Mouse (Mus musculus): ENCODE data around the gene Cd5. TPM values are rescaled to one million over a fixed set of nuclear protein-coding genes. Genes with fewer than 3 reads are reported as not detected.

Gene Cd5
- polyA plus RNA-seq, 1 experiment from 2014 or later, result not detected

- Histone ChIP-seq H3K4me2 (no peak overlapping the region), H3K9ac (no peak overlapping the region), H3K4me3 (replicated peaks) (no peak overlapping the region), H3K4me1 (replicated peaks) (no peaks in the 10 kb centered on the region), H3K27ac (replicated peaks) (no peak overlapping the region), H3K9me3 (replicated peaks) (no peaks in the 10 kb centered on the region), H3K36me3 (replicated peaks) (no peaks in the 10 kb centered on the region), H3K27me3 (no peaks in the 10 kb centered on the region)
- 64% methylated on average over 7 of the region's 7 CpGs for WGBS (ENCODE audit: insufficient replicate concordance)
- no peak for ATAC-seq (ENCODE audit: insufficient read depth)
Observed at GRCm38 (mm10) chr19:10771995-10772394, 33.2 kb upstream of the Cd5 start.

GRCm38 (mm10) chr19:10769429-10770195 is 30.8 kb upstream of the Cd5 start:
- no peak overlapping the region for H3K27ac ChIP-seq (replicated peaks)
- no peak overlapping the region for H3K9ac ChIP-seq
- no peaks in the 10 kb centered on the region for H3K4me1 ChIP-seq (replicated peaks)
- H3K4me2 ChIP-seq, result no peak overlapping the region
- H3K9me3 ChIP-seq (replicated peaks), result no peaks in the 10 kb centered on the region
- H3K27me3 ChIP-seq, result no peaks in the 10 kb centered on the region
- 47% methylated on average over 12 of the region's 12 CpGs for WGBS (ENCODE audit: insufficient replicate concordance)
- H3K4me3 ChIP-seq (replicated peaks), result no peak overlapping the region
- no peak for ATAC-seq (ENCODE audit: insufficient read depth)
- no peaks in the 10 kb centered on the region for H3K36me3 ChIP-seq (replicated peaks)

GRCm38 (mm10) chr19:10768694-10769428 is 30.1 kb upstream of the Cd5 start:
- no peak overlapping the region for H3K4me3 ChIP-seq (replicated peaks)
- H3K4me2 ChIP-seq, result no peak overlapping the region
- H3K4me1 ChIP-seq (replicated peaks), result no peaks in the 10 kb centered on the region
- H3K36me3 ChIP-seq (replicated peaks), result no peaks in the 10 kb centered on the region
- H3K9ac ChIP-seq, result no peak overlapping the region
- no peaks in the 10 kb centered on the region for H3K27me3 ChIP-seq
- no peaks in the 10 kb centered on the region for H3K9me3 ChIP-seq (replicated peaks)
- H3K27ac ChIP-seq (replicated peaks), result no peak overlapping the region
- WGBS (ENCODE audit: insufficient replicate concordance), result 56% methylated on average over 6 of the region's 6 CpGs
- ATAC-seq (ENCODE audit: insufficient read depth), result no peak

DNA sequence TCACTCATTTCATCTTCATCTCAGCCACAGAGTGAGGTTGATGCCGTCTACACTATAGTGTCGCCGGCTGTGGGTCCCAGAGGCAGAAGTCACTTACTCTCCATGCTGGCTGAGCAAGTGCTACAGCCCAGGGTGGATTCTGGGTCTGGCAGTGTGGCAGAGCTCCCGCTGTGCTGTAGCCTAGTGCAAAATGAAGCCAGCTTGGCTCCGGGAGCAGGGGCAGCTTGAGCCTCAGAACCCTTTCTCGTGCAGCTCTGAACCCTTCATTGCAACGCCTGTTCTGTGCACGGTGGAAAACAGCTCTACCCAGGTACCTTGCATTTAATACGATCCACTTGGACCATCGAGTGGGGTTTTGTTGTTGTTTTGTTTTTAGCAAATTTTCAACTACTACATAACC is 28.8 kb upstream of the Cd5 start:
- Histone ChIP-seq H3K27me3 (no peaks in the 10 kb centered on the region), H3K36me3 (replicated peaks) (no peaks in the 10 kb centered on the region), H3K4me1 (replicated peaks) (no peaks in the 10 kb centered on the region), H3K4me3 (replicated peaks) (no peak overlapping the region), H3K9me3 (replicated peaks) (no peaks in the 10 kb centered on the region), H3K4me2 (no peak overlapping the region), H3K27ac (replicated peaks) (no peak overlapping the region), H3K9ac (no peak overlapping the region)
- no peak for ATAC-seq (ENCODE audit: insufficient read depth)
- WGBS (ENCODE audit: insufficient replicate concordance), result 70% methylated on average over 10 of the region's 10 CpGs

DNA sequence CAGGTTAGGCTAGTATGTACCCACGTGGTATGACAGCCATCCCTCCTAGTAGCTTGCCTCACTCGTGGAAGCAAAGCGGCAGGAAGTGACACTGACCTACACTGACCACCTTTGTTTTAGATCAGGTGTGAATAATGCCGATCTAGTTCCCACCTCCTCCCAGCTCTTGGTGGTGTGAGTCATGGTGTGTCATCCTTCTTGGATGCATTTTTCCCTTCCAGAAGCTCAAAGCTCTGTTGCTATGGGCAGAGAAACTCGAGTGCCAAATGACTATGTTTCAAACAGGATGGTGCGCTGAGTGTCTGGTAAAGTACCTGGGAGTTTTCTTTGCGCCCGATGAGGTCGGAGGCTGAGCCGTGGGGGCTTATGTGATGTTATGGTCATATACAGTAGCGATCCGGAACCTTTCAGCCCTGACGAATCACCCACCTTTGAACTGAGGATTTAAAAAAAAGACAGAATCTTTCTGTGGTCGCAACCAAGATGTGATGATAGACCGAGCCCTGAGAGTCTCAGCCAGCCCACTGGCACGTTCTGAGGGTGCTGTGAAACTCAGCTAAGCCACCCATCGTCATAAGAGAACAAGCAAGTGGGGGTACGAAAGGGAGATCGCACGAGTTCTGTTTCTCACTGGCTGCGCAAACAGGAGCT is 24.7 kb upstream of the Cd5 start:
- no peaks in the 10 kb centered on the region for H3K9me3 ChIP-seq (replicated peaks)
- ATAC-seq (ENCODE audit: insufficient read depth), result no peak
- no peaks in the 10 kb centered on the region for H3K36me3 ChIP-seq (replicated peaks)
- no peaks in the 10 kb centered on the region for H3K27me3 ChIP-seq
- H3K4me1 ChIP-seq (replicated peaks), result no peaks in the 10 kb centered on the region
- H3K4me3 ChIP-seq (replicated peaks), result no peak overlapping the region
- H3K27ac ChIP-seq (replicated peaks), result no peak overlapping the region
- no peak overlapping the region for H3K4me2 ChIP-seq
- no peak overlapping the region for H3K9ac ChIP-seq
- 66% methylated on average over 21 of the region's 21 CpGs for WGBS (ENCODE audit: insufficient replicate concordance)

DNA sequence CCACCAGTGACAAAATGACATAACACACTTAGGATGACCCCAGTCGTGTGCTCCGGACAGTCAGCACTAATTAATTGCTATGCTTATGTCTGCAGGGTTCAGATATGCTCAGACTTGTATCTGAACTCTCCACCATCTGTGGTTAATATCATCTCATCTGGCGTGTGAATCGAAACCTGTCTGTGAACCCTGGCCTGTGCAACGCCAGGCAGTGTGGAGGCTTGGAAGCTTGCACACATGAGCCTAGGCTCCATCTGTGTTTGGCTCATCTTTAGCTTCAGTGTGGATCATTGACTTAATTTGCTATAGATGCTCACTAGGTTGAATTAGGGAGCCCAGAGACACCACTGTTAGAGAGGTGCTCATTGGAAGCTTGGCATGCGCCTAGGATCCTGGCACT is 23.7 kb upstream of the Cd5 start:
- Histone ChIP-seq H3K4me2 (no peak overlapping the region), H3K9ac (no peak overlapping the region), H3K4me3 (replicated peaks) (no peak overlapping the region), H3K36me3 (replicated peaks) (no peaks in the 10 kb centered on the region), H3K9me3 (replicated peaks) (no peaks in the 10 kb centered on the region), H3K27me3 (no peaks in the 10 kb centered on the region), H3K4me1 (replicated peaks) (no peaks in the 10 kb centered on the region), H3K27ac (replicated peaks) (no peak overlapping the region)
- no peak for ATAC-seq (ENCODE audit: insufficient read depth)
- WGBS (ENCODE audit: insufficient replicate concordance), result 51% methylated on average over 6 of the region's 6 CpGs

DNA sequence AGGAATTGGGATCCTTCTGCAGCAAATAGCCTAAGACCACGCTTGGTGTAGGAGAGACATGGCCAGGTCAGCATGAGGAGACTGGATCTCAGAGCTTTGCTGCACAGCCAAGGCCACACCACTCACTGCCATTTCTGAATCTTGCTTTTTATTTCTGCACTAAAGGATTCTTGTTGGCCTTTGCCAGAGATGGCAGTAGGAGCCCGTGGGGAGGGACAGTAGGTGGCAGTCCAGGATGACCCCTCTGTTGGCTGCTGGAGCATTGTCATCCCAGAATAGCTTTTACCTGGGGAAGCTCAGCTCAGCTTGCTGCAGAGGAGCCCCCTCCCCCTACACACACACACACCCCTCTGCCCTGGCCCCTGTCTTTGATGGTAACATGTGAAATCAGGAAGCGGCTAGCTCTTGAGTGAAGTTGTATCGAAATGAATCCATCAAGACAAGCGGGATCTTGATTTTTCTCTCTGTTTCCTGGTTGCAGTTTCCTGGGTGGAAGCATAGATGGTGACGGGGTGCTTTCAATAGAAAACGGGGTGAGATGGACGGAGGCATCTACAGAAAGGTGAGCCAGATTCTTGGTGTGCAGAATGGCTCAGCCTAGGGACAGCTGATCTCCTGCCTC is 23.1 kb upstream of the Cd5 start:
- Histone ChIP-seq H3K4me3 (replicated peaks) (no peak overlapping the region), H3K4me2 (no peak overlapping the region), H3K9ac (no peak overlapping the region), H3K27me3 (no peaks in the 10 kb centered on the region), H3K27ac (replicated peaks) (no peak overlapping the region), H3K4me1 (replicated peaks) (no peaks in the 10 kb centered on the region), H3K36me3 (replicated peaks) (no peaks in the 10 kb centered on the region), H3K9me3 (replicated peaks) (no peaks in the 10 kb centered on the region)
- WGBS (ENCODE audit: insufficient replicate concordance), result 58% methylated on average over 8 of the region's 8 CpGs
- ATAC-seq (ENCODE audit: insufficient read depth), result no peak

DNA sequence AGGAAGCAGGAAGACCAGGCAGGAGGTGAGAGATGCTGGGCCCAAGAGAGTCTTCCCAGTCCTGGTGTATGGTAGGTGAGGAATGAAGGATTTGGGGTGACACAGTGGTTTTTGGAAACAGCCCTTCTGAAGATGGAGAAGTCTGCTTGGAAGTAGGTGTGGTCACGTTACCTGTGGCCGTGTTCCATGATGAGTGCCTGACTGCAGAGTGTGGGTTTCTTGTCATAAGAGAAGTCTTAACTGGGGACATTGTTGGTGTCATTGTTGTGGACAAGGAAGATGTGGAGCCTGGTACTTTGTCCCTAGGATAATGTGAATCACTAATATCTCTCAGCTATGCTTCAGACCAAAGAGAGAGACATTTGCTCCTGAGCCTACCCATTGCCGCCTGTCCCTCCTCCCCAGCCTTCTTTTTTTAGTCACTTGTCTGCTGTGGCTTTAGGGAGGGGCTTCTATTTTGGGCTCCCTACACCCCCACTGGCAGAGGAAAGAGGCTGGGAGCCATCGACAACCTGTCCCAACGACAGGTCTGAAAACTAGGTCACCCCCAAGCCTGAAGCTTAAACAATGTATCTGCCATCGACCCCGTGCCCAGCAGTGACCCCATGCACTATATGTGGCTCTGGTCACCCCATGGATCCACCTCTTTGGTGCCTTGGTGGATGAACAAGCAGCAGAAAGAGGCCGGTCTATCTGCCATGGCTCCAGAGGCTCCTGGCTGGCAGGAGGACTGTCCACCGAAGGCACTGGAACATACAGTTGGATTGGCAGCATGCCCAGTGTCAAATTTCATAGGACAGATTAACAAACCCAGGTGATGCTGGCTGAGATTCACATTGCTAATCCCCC is 21.4 kb upstream of the Cd5 start:
- Histone ChIP-seq H3K27ac (replicated peaks) (no peak overlapping the region), H3K9me3 (replicated peaks) (no peaks in the 10 kb centered on the region), H3K4me3 (replicated peaks) (no peak overlapping the region), H3K36me3 (replicated peaks) (no peaks in the 10 kb centered on the region), H3K9ac (no peak overlapping the region), H3K4me1 (replicated peaks) (no peaks in the 10 kb centered on the region), H3K27me3 (no peaks in the 10 kb centered on the region), H3K4me2 (no peak overlapping the region)
- ATAC-seq (ENCODE audit: insufficient read depth), result no peak
- 54% methylated on average over 9 of the region's 9 CpGs for WGBS (ENCODE audit: insufficient replicate concordance)

- Histone ChIP-seq H3K27ac (replicated peaks) (no peak overlapping the region), H3K9ac (no peak overlapping the region), H3K36me3 (replicated peaks) (no peaks in the 10 kb centered on the region), H3K4me3 (replicated peaks) (no peak overlapping the region), H3K9me3 (replicated peaks) (no peaks in the 10 kb centered on the region), H3K27me3 (no peaks in the 10 kb centered on the region), H3K4me1 (replicated peaks) (no peaks in the 10 kb centered on the region), H3K4me2 (no peak overlapping the region)
- ATAC-seq (ENCODE audit: insufficient read depth), result no peak
Observed at GRCm38 (mm10) chr19:10759525-10759924, 20.7 kb upstream of the Cd5 start.

DNA sequence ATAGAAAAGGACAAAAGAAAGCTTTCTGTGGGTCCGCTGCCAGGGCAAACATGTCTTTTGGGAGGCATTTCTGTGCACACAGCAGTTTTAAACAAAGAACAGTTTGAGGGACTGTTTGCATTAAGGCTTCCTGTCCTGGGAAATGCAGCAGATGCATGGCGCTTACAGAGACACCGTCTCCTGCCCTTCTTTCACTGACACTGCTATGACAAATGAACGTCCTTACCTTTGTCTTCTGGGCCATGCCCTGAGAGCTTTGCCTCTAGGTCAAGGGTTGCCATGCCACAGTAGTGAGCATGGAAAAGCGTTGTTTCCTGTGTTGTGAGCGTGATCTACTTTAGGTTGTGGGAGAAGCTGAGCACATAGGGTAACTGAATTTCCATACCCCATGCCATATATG is 19.9 kb upstream of the Cd5 start:
- Histone ChIP-seq H3K9ac (no peak overlapping the region), H3K4me3 (replicated peaks) (no peak overlapping the region), H3K4me1 (replicated peaks) (no peaks in the 10 kb centered on the region), H3K4me2 (no peak overlapping the region), H3K27ac (replicated peaks) (no peak overlapping the region), H3K27me3 (no peaks in the 10 kb centered on the region), H3K9me3 (replicated peaks) (no peaks in the 10 kb centered on the region), H3K36me3 (replicated peaks) (no peaks in the 10 kb centered on the region)
- WGBS (ENCODE audit: insufficient replicate concordance), result 53% methylated on average over 6 of the region's 6 CpGs
- ATAC-seq (ENCODE audit: insufficient read depth), result no peak
